Mouse (Mus musculus) stomach, postnatal 0 days (tissue): Measurements from ENCODE around the gene Gpr19.

ENCODE experiments used
- CTCF ChIP-seq: IDR thresholded peaks from 2 replicates; pipeline ENCODE4 v1.5.1; 2016; ENCODE audit warnings: antibody characterized with exemption, low read depth, mild to moderate bottlenecking, moderate library complexity
- EP300 ChIP-seq: optimal IDR thresholded peaks from 2 replicates; pipeline ENCODE3; 2016; ENCODE audit warnings: antibody characterized with exemption

GRCm38 (mm10) chr6:134919511-134920189 lies 21.3 kb upstream of the Gpr19 start:
- no peak for TF ChIP-seq CTCF
- peak; percentile 38 for TF ChIP-seq EP300
